Mouse (Mus musculus): Measurements from ENCODE around the gene Tekt3.

Gene Tekt3

GRCm38 (mm10) chr11:63125832-63126456 lies 64.5 kb downstream of the Tekt3 start:
- DNase-seq (ENCODE audit: low spot score), result no peak

- no peak for DNase-seq (ENCODE audit: low spot score)
Observed at GRCm38 (mm10) chr11:63126976-63127375, 65.5 kb downstream of the Tekt3 start.

- no peak for DNase-seq (ENCODE audit: low spot score)
Observed at GRCm38 (mm10) chr11:63127513-63127912, 66.1 kb downstream of the Tekt3 start.

- no peak for DNase-seq (ENCODE audit: low spot score)
Observed at GRCm38 (mm10) chr11:63128784-63129183, 67.3 kb downstream of the Tekt3 start, which contains the start of gene Pmp22. Gene Pmp22 (plus strand): TSS chr11:63128982.

- DNase-seq (ENCODE audit: low spot score), result no peak
Observed at GRCm38 (mm10) chr11:63129375-63129774, 67.9 kb downstream of the Tekt3 start.

- DNase-seq (ENCODE audit: low spot score), result no peak
Observed at GRCm38 (mm10) chr11:63129840-63130239, 68.4 kb downstream of the Tekt3 start.

- no peak for DNase-seq (ENCODE audit: low spot score)
Observed at GRCm38 (mm10) chr11:63130497-63130896, 69.0 kb downstream of the Tekt3 start.

- DNase-seq (ENCODE audit: low spot score), result no peak
Observed at GRCm38 (mm10) chr11:63131001-63131692, 69.7 kb downstream of the Tekt3 start.

GRCm38 (mm10) chr11:63131693-63132040 lies 70.2 kb downstream of the Tekt3 start:
- DNase-seq (ENCODE audit: low spot score), result no peak

- no peak for DNase-seq (ENCODE audit: low spot score)
Observed at GRCm38 (mm10) chr11:63132151-63132500, 70.7 kb downstream of the Tekt3 start.

GRCm38 (mm10) chr11:63132501-63133435 lies 71.3 kb downstream of the Tekt3 start:
- DNase-seq (ENCODE audit: low spot score), result no peak

- no peak for DNase-seq (ENCODE audit: low spot score)
Observed at GRCm38 (mm10) chr11:63134021-63134420, 72.6 kb downstream of the Tekt3 start.

GRCm38 (mm10) chr11:63134742-63135482 lies 73.5 kb downstream of the Tekt3 start:
- no peak for DNase-seq (ENCODE audit: low spot score)

- DNase-seq (ENCODE audit: low spot score), result peak; percentile 37
Observed at GRCm38 (mm10) chr11:63135622-63136021, 74.2 kb downstream of the Tekt3 start.

GRCm38 (mm10) chr11:63136205-63136604 lies 74.8 kb downstream of the Tekt3 start:
- no peak for DNase-seq (ENCODE audit: low spot score)

- DNase-seq (ENCODE audit: low spot score), result no peak
Observed at GRCm38 (mm10) chr11:63136836-63137416, 75.5 kb downstream of the Tekt3 start.

GRCm38 (mm10) chr11:63138739-63139138 lies 77.3 kb downstream of the Tekt3 start:
- no peak for DNase-seq (ENCODE audit: low spot score)

GRCm38 (mm10) chr11:63142311-63142710 lies 80.9 kb downstream of the Tekt3 start:
- no peak for DNase-seq (ENCODE audit: low spot score)

GRCm38 (mm10) chr11:63142816-63143215 lies 81.4 kb downstream of the Tekt3 start:
- no peak for DNase-seq (ENCODE audit: low spot score)

GRCm38 (mm10) chr11:63143486-63143885 lies 82.0 kb downstream of the Tekt3 start:
- DNase-seq (ENCODE audit: low spot score), result no peak
